Mouse (Mus musculus): ENCODE data around the gene Sgca.

Sgca gene

GRCm38 (mm10) chr11:94915675-94916403 is 60.3 kb downstream of the Sgca start:
- in situ Hi-C loops (cut with MboI, MseI): no loop called here

GRCm38 (mm10) chr11:94913302-94914090 is 62.6 kb downstream of the Sgca start:
- in situ Hi-C loops (cut with MboI, MseI): no loop called here
